Mouse (Mus musculus): ENCODE data around the gene 2700049A03Rik. TPM values are rescaled to one million over a fixed set of nuclear protein-coding genes. Genes with fewer than 3 reads are reported as not detected.

The 2700049A03Rik gene
- polyA plus RNA-seq, 2 experiments, result 2.7 to 4.1 TPM

GRCm38 (mm10) chr12:71113675-71114288 lies 22.9 kb upstream of the 2700049A03Rik start:
- H3K27ac ChIP-seq, result no peak overlapping the region
- ATAC-seq (ENCODE audit: insufficient read depth), result no peak
- H3K4me1 ChIP-seq (replicated peaks; ENCODE audit: control insufficient read depth in 2 of 2, insufficient read depth in 2 of 2, low read length in 1 of 2), result peaks cover 0 to 15% of the 10 kb centered on the region in 2 experiments; a peak in 2 of 4 replicates
- no peak overlapping the region for H3K9ac ChIP-seq (replicated peaks)
- no peaks in the 10 kb centered on the region for H3K27me3 ChIP-seq (ENCODE audit: control insufficient read depth, insufficient read depth, low read length)
- peak; percentile 28 to 39 (median 29) for DNase-seq (ENCODE audit: low read depth in 3 of 3, low spot score in 3 of 3)
- TF ChIP-seq EP300 (IDR thresholded peaks at IDR 0.05; ENCODE audit: low read depth) (no peak), CTCF (IDR thresholded peaks at IDR 0.05; ENCODE audit: low read depth) (no peak)
- no peaks in the 10 kb centered on the region for H3K9me3 ChIP-seq (ENCODE audit: control insufficient read depth, low read length)
- WGBS (ENCODE audit: insufficient replicate concordance), result 11% methylated on average over 12 of the region's 12 CpGs
- no peaks in the 10 kb centered on the region for H3K36me3 ChIP-seq (replicated peaks; ENCODE audit: control insufficient read depth, insufficient read depth, low read depth)
- H3K4me2 ChIP-seq (ENCODE audit: low read depth), result peak overlapping the region; percentile 31; the same call in 1 of the 2 replicates
- H3K4me3 ChIP-seq (ENCODE audit: insufficient read depth in 1 of 2, low read depth in 2 of 2, low read length in 2 of 2), result no peak overlapping the region

GRCm38 (mm10) chr12:71116411-71116810 lies 20.2 kb upstream of the 2700049A03Rik start:
- no peak overlapping the region for H3K4me3 ChIP-seq (ENCODE audit: insufficient read depth in 1 of 2, low read depth in 2 of 2, low read length in 2 of 2)
- no peaks in the 10 kb centered on the region for H3K27me3 ChIP-seq (ENCODE audit: control insufficient read depth, insufficient read depth, low read length)
- no peak overlapping the region for H3K4me2 ChIP-seq (ENCODE audit: low read depth)
- 76% methylated on average over 5 of the region's 5 CpGs for WGBS (ENCODE audit: insufficient replicate concordance)
- peaks cover 0 to 15% of the 10 kb centered on the region in 2 experiments; a peak in 2 of 4 replicates for H3K4me1 ChIP-seq (replicated peaks; ENCODE audit: control insufficient read depth in 2 of 2, insufficient read depth in 2 of 2, low read length in 1 of 2)
- ATAC-seq (ENCODE audit: insufficient read depth) (no peak), DNase-seq (ENCODE audit: low read depth in 3 of 3, low spot score in 3 of 3) (no peak)
- H3K36me3 ChIP-seq (replicated peaks; ENCODE audit: control insufficient read depth, insufficient read depth, low read depth), result no peaks in the 10 kb centered on the region
- no peaks in the 10 kb centered on the region for H3K9me3 ChIP-seq (ENCODE audit: control insufficient read depth, low read length)
- no peak overlapping the region for H3K27ac ChIP-seq
- H3K9ac ChIP-seq (replicated peaks), result no peak overlapping the region
- TF ChIP-seq EP300 (IDR thresholded peaks at IDR 0.05; ENCODE audit: low read depth) (no peak), CTCF (IDR thresholded peaks at IDR 0.05; ENCODE audit: low read depth) (no peak)

GRCm38 (mm10) chr12:71122731-71123130 lies 13.9 kb upstream of the 2700049A03Rik start:
- WGBS (ENCODE audit: insufficient replicate concordance), result 72% methylated on average over 10 of the region's 10 CpGs
- Histone ChIP-seq H3K27me3 (ENCODE audit: control insufficient read depth, insufficient read depth, low read length) (no peaks in the 10 kb centered on the region), H3K9me3 (ENCODE audit: control insufficient read depth, low read length) (no peaks in the 10 kb centered on the region), H3K4me1 (replicated peaks; ENCODE audit: control insufficient read depth in 2 of 2, insufficient read depth in 2 of 2, low read length in 1 of 2) (no peaks in the 10 kb centered on the region), H3K9ac (replicated peaks) (no peak overlapping the region), H3K36me3 (replicated peaks; ENCODE audit: control insufficient read depth, insufficient read depth, low read depth) (peaks cover 17% of the 10 kb centered on the region), H3K27ac (no peak overlapping the region), H3K4me2 (ENCODE audit: low read depth) (no peak overlapping the region), H3K4me3 (ENCODE audit: insufficient read depth in 1 of 2, low read depth in 2 of 2, low read length in 2 of 2) (no peak overlapping the region)
- no peak for DNase-seq (ENCODE audit: low read depth in 3 of 3, low spot score in 3 of 3)
- ATAC-seq (ENCODE audit: insufficient read depth), result no peak
- TF ChIP-seq EP300 (IDR thresholded peaks at IDR 0.05; ENCODE audit: low read depth), result no peak
- TF ChIP-seq CTCF (IDR thresholded peaks at IDR 0.05; ENCODE audit: low read depth), result no peak

- Histone ChIP-seq H3K27me3 (ENCODE audit: control insufficient read depth, insufficient read depth, low read length) (no peaks in the 10 kb centered on the region), H3K36me3 (replicated peaks; ENCODE audit: control insufficient read depth, insufficient read depth, low read depth) (peaks cover 17% of the 10 kb centered on the region), H3K9ac (replicated peaks) (no peak overlapping the region), H3K4me3 (ENCODE audit: insufficient read depth in 1 of 2, low read depth in 2 of 2, low read length in 2 of 2) (no peak overlapping the region), H3K27ac (no peak overlapping the region), H3K4me1 (replicated peaks; ENCODE audit: control insufficient read depth in 2 of 2, insufficient read depth in 2 of 2, low read length in 1 of 2) (no peaks in the 10 kb centered on the region), H3K9me3 (ENCODE audit: control insufficient read depth, low read length) (no peaks in the 10 kb centered on the region), H3K4me2 (ENCODE audit: low read depth) (no peak overlapping the region)
- no peak for DNase-seq (ENCODE audit: low read depth in 3 of 3, low spot score in 3 of 3)
- no peak for ATAC-seq (ENCODE audit: insufficient read depth)
- WGBS (ENCODE audit: insufficient replicate concordance), result 81% methylated on average over 9 of the region's 9 CpGs
- TF ChIP-seq EP300 (IDR thresholded peaks at IDR 0.05; ENCODE audit: low read depth), result no peak
- TF ChIP-seq CTCF (IDR thresholded peaks at IDR 0.05; ENCODE audit: low read depth), result no peak
Observed at GRCm38 (mm10) chr12:71123286-71123685, 13.4 kb upstream of the 2700049A03Rik start.

- TF ChIP-seq EP300 (IDR thresholded peaks at IDR 0.05; ENCODE audit: low read depth) (no peak), CTCF (IDR thresholded peaks at IDR 0.05; ENCODE audit: low read depth) (no peak)
- peak overlapping the region; percentile 42; the same call in 1 of the 2 replicates for H3K9ac ChIP-seq (replicated peaks)
- peak overlapping the region; percentile 77 to 97 for H3K4me3 ChIP-seq (ENCODE audit: insufficient read depth in 1 of 2, low read depth in 2 of 2, low read length in 2 of 2)
- ATAC-seq (ENCODE audit: insufficient read depth) (no peak), DNase-seq (ENCODE audit: low read depth in 3 of 3, low spot score in 3 of 3) (no peak)
- H3K9me3 ChIP-seq (ENCODE audit: control insufficient read depth, low read length), result no peaks in the 10 kb centered on the region
- H3K27me3 ChIP-seq (ENCODE audit: control insufficient read depth, insufficient read depth, low read length), result no peaks in the 10 kb centered on the region
- H3K36me3 ChIP-seq (replicated peaks; ENCODE audit: control insufficient read depth, insufficient read depth, low read depth), result peaks cover 4% of the 10 kb centered on the region
- peak overlapping the region; percentile 82 for H3K4me2 ChIP-seq (ENCODE audit: low read depth)
- peaks cover 5 to 9% of the 10 kb centered on the region in 2 experiments; a peak in 2 of 4 replicates for H3K4me1 ChIP-seq (replicated peaks; ENCODE audit: control insufficient read depth in 2 of 2, insufficient read depth in 2 of 2, low read length in 1 of 2)
- WGBS (ENCODE audit: insufficient replicate concordance), result 9% methylated on average over 5 of the region's 5 CpGs
- no peak overlapping the region for H3K27ac ChIP-seq
Observed at GRCm38 (mm10) chr12:71135581-71135980, 1.1 kb upstream of the 2700049A03Rik start.

All from liver, embryonic 14.5 days (tissue).